Mouse (Mus musculus): ENCODE data around the gene Ppp4r1. TPM values are rescaled to one million over a fixed set of nuclear protein-coding genes. Genes with fewer than 3 reads are reported as not detected.

Ppp4r1 gene
- total RNA-seq, 2 experiments from 2014 or later, result 41.7 to 48.5 TPM

GRCm38 (mm10) chr17:65794096-65794850 is 11.9 kb downstream of the Ppp4r1 start:
- intact Hi-C loops (cut with DNase I), result no loop called here
- DNase-seq (ENCODE audit: low spot score), result no peak

DNA sequence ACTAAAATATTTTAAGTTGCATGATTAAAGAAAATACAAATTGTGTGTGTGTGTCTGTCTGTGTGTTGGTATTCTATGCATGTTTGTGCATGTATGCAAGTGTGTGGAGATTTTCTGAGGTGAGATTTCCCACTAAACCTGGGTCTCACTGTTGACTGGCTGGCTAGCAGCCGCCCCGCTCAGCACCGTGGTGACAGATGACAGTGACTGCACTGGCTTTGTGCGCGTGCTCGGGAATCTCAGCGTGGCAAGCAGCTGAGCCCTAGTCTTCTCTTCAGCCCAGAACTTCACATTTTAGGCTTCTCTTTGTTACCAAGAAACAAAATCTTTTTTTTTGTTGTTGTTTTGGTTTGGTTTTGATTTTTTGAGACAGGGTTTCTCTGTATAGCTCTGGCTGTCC is 13.7 kb downstream of the Ppp4r1 start:
- DNase-seq (ENCODE audit: low spot score), result no peak
- intact Hi-C loops (cut with DNase I), result no loop called here

DNA sequence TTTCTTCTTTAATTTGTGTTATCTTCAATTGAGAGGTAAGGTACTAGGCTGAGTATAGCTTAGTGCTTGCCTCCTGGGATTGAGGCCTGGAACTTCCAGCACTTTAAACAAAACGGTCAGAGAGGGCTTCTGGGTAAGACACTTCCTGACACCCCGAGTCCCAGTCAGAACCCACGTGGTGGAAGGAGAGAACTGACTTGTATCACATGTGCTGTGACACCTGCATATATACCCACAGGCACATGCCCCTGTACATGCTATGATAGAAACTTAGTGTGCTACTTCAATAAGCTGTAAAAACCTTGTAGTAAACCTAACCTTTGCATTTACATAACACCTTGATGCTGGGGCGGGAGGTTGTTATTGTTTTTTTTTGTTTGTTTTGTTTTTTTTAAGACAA is 16.1 kb downstream of the Ppp4r1 start:
- no peak for DNase-seq (ENCODE audit: low spot score)
- intact Hi-C loops (cut with DNase I), result no loop called here

DNA sequence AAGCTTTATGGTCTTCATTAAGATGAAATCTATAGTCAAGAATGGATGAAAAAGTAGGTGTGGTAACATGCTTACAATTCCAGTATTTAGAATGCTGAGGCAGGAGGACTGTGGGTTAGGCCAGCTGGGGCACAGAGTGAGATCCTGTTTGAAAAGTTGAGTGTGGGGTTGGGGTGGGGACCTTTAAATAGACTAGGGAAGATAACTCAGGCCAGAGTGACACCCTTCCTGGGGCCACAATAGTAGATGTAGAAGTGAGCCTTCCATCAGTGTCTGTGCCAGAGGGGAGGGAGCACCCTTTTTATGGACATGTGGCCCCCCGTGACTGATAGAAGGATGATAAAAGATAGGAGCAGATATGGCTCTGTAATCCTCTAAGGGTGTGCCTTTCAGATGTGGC is 17.0 kb downstream of the Ppp4r1 start:
- intact Hi-C loops (cut with DNase I), result no loop called here
- no peak for DNase-seq (ENCODE audit: low spot score)

DNA sequence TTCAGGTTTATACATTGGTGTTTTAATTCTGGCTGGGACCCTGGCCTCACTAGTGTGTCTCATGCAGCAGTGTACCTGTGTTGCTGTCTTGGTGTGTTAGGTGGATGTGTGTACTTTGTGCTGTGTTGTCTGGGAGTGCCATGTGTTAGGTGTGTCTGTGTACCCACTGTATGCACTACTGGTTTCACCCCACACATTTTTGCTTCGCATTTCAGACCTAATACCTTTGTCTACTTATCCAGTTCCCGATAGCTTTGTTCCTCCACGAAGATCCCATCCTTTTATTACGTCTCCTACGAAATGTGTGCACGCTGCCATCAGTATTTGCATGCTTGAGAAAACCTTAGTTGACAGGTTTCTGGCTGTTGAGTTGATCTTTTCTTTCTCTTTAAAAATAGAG is 18.1 kb downstream of the Ppp4r1 start:
- intact Hi-C loops (cut with DNase I), result no loop called here
- no peak for DNase-seq (ENCODE audit: low spot score)

DNA sequence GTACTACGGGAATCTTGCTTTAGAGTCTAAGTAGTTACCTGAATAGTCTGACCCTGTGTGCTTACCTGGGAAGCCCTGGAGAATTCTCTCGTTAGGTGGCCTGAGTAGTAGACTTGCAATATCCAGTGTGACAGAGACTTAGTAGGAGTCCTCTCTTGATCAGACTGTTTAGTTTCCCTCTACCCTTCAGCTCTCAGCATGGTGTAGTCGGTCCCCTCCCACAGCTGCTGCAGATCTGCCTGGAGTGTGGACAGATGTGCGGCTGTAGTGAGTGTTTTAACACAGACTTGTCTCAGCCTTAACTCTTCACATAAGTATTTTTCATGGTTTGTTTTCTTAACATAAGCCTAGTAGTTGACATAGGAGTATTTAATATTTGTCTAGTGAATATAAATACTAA is 19.7 kb downstream of the Ppp4r1 start:
- intact Hi-C loops (cut with DNase I), result no loop called here
- no peak for DNase-seq (ENCODE audit: low spot score)

GRCm38 (mm10) chr17:65805966-65806365 is 23.6 kb downstream of the Ppp4r1 start:
- intact Hi-C loops (cut with DNase I), result no loop called here
- no peak for DNase-seq (ENCODE audit: low spot score)

- intact Hi-C loops (cut with DNase I), result no loop called here
- DNase-seq (ENCODE audit: low spot score), result no peak
These were observed 24.0 kb downstream of the Ppp4r1 start for GRCm38 (mm10) chr17:65806416-65806815.

DNA sequence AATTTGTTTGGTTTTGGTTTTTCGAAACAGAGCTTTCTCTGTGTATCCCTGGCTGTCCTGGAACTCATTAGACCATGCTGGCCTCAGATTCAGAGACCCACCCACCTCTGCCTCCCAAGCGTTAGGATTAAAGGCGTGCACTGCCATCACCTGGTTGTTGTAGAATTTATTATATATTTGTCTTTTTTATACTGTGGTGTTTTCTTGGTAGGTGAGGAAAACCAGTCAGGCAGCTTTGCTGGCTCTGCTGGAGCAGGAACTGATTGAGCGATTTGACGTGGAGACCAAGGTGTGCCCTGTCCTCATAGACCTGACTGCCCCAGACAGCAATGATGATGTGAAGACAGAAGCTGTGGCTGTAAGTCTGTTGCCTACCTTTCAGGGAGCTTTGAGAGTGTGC is 28.7 kb downstream of the Ppp4r1 start:
- intact Hi-C loops (cut with DNase I), result no loop called here
- DNase-seq (ENCODE audit: low spot score), result no peak

- intact Hi-C loops (cut with DNase I), result no loop called here
- no peak for DNase-seq (ENCODE audit: low spot score)
These were observed 31.4 kb downstream of the Ppp4r1 start for GRCm38 (mm10) chr17:65813763-65814162.

DNA sequence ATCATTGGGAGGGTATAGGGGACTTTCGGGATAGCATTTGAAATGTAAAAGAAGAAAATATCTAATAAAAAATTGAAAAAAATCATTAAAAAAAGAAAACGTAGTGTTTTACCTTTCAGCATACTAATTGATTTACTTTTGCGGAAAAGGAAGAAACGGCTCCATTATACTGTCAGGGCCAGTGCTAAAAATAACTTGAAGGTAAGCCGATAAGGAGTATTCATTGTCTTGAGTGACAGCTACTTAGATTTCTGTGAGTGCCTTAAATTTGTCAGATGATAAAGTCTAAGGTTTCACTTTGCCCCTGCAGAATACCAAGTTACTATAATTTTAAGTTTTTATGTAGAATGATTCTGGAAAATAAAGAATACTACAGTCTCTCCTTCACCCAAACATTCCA is 37.8 kb downstream of the Ppp4r1 start:
- DNase-seq (ENCODE audit: low spot score), result no peak
- intact Hi-C loops (cut with DNase I), result no loop called here

DNA sequence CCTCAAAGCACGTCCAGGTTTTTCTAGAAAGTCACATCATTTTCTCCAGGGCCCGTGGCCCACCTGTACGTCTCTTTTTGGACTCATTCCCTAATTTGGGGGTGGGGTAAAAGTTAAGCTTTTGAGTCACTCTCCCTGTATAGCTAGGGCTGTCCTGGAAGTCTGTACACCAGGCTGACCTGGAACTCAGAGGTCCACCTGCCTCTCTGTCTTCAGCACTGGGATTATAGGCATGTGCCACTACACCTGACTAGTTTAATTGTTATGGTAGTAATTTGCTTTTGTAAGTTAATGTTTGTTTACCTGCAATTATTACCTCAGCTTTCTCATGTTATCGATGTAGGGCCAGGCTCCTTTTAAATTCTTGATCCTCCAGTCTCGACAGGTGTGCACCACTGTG is 40.0 kb downstream of the Ppp4r1 start:
- DNase-seq (ENCODE audit: low spot score), result no peak
- intact Hi-C loops (cut with DNase I), result no loop called here

DNA sequence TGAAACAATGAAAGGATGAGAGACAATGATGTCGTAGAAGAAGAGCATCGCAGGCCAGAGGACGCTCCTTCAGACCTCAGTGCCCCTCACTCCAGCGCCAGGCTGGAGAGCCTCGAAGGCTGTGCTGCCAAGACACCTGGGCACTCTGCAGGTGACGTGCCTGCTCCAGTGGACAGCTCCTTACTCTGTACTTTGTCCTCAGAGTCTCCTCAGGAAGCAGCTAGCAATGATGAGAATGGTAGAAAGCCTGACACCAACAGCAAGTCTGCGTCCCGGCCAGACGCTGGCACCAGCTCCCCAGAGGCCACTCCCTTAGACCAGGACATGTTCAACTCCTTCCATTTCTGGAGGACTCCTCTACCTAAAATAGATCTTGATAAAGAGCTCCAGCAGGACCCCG is 41.9 kb downstream of the Ppp4r1 start:
- no peak for DNase-seq (ENCODE audit: low spot score)
- intact Hi-C loops (cut with DNase I), result no loop called here

GRCm38 (mm10) chr17:65826257-65826656 is 43.9 kb downstream of the Ppp4r1 start:
- intact Hi-C loops (cut with DNase I), result no loop called here
- no peak for DNase-seq (ENCODE audit: low spot score)

DNA sequence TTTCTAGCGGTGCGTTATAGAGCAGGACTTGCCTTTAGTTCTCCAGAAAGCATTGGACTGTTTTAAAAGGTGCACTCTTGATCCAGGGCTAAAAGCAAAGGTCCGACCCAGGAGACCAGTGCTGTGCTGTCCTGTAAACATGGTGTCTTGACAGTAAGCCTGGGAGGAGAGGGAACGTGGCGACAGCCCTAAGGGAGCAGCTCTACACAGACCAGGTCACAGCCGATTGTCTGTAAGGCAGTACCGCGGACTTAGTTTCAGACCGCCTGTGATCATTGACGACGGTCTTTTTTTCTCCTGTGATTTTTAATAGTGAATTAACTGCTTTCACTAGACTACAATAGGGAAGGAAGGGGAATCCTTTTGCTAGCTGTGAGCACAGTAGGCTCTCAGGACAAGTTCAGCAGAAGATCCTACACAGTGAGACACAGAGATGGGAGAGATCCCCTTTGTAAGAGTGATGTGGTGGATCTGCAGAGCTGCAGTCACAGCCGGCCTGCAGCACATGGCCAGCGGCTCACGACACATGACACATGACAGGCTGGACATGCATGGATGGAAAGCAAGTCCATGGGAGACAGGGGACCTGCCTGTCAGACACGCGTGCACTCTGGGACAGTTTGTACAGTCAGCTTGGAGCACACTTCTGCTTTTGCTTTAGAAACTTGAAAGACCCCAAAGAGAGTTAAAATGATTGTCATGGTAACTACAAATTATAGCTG is 44.9 kb downstream of the Ppp4r1 start:
- intact Hi-C loops (cut with DNase I), result no loop called here
- DNase-seq (ENCODE audit: low spot score), result no peak

DNA sequence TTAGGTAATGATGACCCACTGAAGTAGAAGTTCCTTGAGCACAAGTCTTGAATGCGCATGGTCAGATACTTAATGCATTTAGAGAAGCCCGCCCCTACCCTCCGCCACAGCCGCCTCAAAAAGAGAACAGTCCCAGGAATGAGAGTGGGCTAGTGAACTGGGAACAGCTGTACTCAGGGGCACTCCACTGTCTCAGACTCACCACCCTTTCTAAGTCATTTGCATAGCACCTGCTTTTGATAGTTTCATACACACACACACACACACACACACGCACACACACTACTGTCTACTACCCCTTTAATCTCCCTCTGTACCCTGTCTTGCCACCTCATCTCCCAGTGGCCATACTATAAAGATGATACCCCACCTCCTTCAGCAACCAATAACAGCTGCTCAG is 45.5 kb downstream of the Ppp4r1 start:
- intact Hi-C loops (cut with DNase I), result no loop called here
- no peak for DNase-seq (ENCODE audit: low spot score)

- intact Hi-C loops (cut with DNase I), result no loop called here
- DNase-seq (ENCODE audit: low spot score), result no peak
These were observed 46.6 kb downstream of the Ppp4r1 start for GRCm38 (mm10) chr17:65828951-65829350.

DNA sequence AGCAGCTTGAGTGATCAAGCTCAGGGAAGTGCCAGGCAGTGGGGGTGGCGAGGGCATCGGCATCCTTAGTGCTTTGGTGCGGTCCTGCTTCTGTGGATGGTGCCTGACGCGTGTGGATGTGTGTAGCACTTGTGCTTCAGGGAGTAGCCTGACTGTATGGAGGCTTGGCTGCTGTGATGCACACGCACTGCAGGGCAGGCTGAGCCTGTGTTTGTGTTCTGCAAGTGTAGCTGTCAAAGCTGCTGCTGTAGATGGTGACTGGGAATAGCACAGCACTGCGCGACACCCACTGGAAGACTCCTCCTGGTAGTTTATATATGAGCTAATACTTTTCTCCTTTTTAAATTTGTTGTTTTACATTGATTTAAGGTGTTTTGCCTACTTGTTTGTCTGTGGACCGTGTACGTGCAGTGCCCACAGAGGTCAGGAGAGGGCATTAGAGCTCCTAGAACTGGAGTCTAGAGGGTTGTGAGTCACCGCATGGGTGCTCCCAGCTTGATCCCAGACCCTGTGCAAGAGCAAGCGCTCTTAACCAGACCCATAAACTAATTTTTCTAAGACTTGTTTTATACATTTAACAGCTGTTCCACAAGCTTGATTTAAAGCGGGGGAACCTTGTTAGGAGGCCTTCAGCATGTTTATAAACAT is 48.0 kb downstream of the Ppp4r1 start:
- no peak for DNase-seq (ENCODE audit: low spot score)
- intact Hi-C loops (cut with DNase I), result no loop called here

DNA sequence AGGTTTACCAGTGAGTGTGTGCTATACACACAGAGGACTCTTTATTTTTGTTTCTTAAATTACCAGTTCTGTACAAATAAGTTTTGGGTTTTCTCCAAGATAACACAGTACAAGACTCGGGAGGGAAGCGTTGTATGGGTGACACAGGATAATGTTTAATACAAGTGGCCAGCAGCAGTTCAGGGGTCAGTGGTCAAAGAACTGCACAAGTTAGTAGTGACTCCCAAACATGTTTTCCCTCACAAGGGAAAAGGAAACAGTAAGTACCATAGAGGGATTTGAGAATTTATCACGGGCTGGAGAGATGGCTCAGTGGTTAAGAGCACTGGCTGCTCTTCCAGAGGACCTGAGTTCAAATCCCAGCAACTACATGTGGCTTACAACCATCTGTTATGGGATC is 51.5 kb downstream of the Ppp4r1 start:
- intact Hi-C loops (cut with DNase I), result no loop called here
- no peak for DNase-seq (ENCODE audit: low spot score)

DNA sequence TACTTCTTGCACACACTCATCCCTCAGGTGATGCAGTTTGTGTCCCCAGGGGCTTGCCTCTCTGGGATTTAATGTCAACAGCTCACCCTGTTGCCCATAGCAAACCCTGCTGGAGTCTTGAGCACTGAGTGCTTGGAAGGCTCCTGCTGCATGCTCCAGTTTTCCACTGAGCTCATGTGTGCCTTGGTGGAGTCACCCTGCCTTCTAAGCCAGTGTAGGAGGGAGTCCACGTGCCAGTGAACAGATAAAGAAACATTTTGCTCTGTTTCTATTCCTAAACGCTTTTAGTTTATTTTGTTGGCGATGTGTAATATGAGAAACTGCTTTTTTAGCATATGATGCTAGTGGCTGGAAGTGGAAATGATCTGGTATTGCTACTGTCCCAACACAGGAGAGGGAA is 54.4 kb downstream of the Ppp4r1 start:
- intact Hi-C loops (cut with DNase I), result no loop called here
- no peak for DNase-seq (ENCODE audit: low spot score)

DNA sequence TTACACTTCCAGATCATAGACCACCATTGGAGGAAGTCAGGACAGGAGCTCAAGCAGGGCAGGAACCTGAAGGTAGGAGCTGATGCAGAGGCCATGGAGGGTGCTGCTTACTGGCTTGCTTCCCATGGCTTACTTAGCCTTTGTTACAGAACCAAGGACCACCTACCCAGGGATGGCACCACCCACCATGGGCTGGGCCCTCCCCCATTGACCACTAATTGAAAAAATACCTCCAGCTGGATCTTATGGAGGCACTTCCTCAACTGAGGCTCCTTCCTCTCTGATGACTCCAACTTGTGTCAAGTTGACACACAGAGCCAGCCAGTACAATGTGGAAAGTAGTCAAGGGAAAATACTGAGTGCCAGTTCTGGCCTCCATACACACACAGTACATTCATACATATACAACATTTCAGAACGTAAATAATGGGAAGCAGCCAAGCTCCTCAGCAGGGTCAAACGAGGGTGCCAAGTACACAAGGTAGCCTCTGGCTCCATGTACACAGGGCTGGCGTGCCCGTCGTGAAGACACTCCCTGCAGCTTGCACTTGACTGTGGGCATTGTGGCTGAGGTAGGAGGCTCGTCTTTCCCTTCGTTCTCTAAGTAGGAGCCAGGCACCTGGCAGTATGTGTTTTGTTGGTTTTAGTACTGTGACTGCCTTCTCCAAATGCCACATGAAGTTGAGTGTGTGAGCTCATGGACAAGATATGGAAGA is 57.3 kb downstream of the Ppp4r1 start:
- intact Hi-C loops (cut with DNase I), result no loop called here
- no peak for DNase-seq (ENCODE audit: low spot score)
